Mouse (Mus musculus) E14TG2a.4 (cell line): ENCODE measurements at regions not wholly inside any gene's neighbourhood (a gene's known extent, or its start where the extent isn't known, plus 50 kb on each side); places are given as distances from the start of the nearest gene placed in this dataset.

Experiments used
- H3K27me3 ChIP-seq: 2 replicates; pipeline ENCODE4 v1.6.1; 2014; ENCODE audit warnings: low read length, control low read depth; ENCODE audit not compliant: insufficient read depth
- H3K36me3 ChIP-seq: 2 replicates; pipeline ENCODE4 v1.6.1; 2014; ENCODE audit warnings: low read length, control low read depth; ENCODE audit not compliant: insufficient read depth
- H3K4me1 ChIP-seq: replicated peaks from 2 replicates; pipeline ENCODE4 v1.6.1; 2014; ENCODE audit warnings: low read depth, low read length, control low read depth
- H3K4me3 ChIP-seq: replicated peaks from 2 replicates; pipeline ENCODE4 v1.5.1; 2014; ENCODE audit warnings: mild to moderate bottlenecking, low read length
- H3K9me3 ChIP-seq: 2 replicates; pipeline ENCODE4 v1.6.1; 2014; ENCODE audit warnings: low read length, control low read depth
- CTCF ChIP-seq: conservative IDR thresholded peaks from 2 replicates; pipeline ENCODE4 v1.5.1; 2014; ENCODE audit warnings: low read length
- NANOG ChIP-seq: IDR thresholded peaks from 2 replicates; pipeline ENCODE4 v1.6.1; 2014; ENCODE audit warnings: borderline replicate concordance, low read length, mixed read lengths
- POU5F1 ChIP-seq: IDR thresholded peaks from 2 replicates; pipeline ENCODE4 v1.6.1; 2014; ENCODE audit warnings: low read length, borderline replicate concordance

- Histone ChIP-seq H3K27me3 (no peaks in the 10 kb centered on the region), H3K4me3 (no peak overlapping the region), H3K36me3 (no peaks in the 10 kb centered on the region), H3K9me3 (no peaks in the 10 kb centered on the region), H3K4me1 (no peaks in the 10 kb centered on the region)
- TF ChIP-seq NANOG: no peak
- no peak for TF ChIP-seq POU5F1
- TF ChIP-seq CTCF: no peak
These were observed 1387.8 kb upstream of the Lrrc6 start for GRCm38 (mm10) chr15:67888548-67888947.

- no peaks in the 10 kb centered on the region for H3K4me1 ChIP-seq
- no peak for TF ChIP-seq POU5F1
- TF ChIP-seq NANOG: no peak
- no peak for TF ChIP-seq CTCF
- H3K27me3 ChIP-seq: no peaks in the 10 kb centered on the region
- no peaks in the 10 kb centered on the region for H3K9me3 ChIP-seq
- H3K36me3 ChIP-seq: no peaks in the 10 kb centered on the region
- H3K4me3 ChIP-seq: no peak overlapping the region
These were observed 1354.6 kb upstream of the Lrrc6 start for GRCm38 (mm10) chr15:67855291-67855690.

GRCm38 (mm10) chr15:67850118-67850517 lies 1349.4 kb upstream of the Lrrc6 start:
- Histone ChIP-seq H3K4me1 (no peaks in the 10 kb centered on the region), H3K9me3 (no peaks in the 10 kb centered on the region), H3K27me3 (no peaks in the 10 kb centered on the region), H3K36me3 (no peaks in the 10 kb centered on the region), H3K4me3 (no peak overlapping the region)
- TF ChIP-seq POU5F1 (no peak), CTCF (no peak), NANOG (no peak)

- TF ChIP-seq POU5F1: no peak
- H3K36me3 ChIP-seq: no peaks in the 10 kb centered on the region
- H3K27me3 ChIP-seq: no peaks in the 10 kb centered on the region
- H3K4me1 ChIP-seq: no peaks in the 10 kb centered on the region
- no peaks in the 10 kb centered on the region for H3K9me3 ChIP-seq
- no peak overlapping the region for H3K4me3 ChIP-seq
These were observed 1345.0 kb upstream of the Lrrc6 start for GRCm38 (mm10) chr15:67845707-67846106.

GRCm38 (mm10) chr15:67840671-67841070 lies 1340.0 kb upstream of the Lrrc6 start:
- no peaks in the 10 kb centered on the region for H3K9me3 ChIP-seq
- TF ChIP-seq CTCF: no peak
- no peak for TF ChIP-seq POU5F1
- TF ChIP-seq NANOG: no peak
- H3K4me3 ChIP-seq: no peak overlapping the region
- no peaks in the 10 kb centered on the region for H3K4me1 ChIP-seq
- H3K27me3 ChIP-seq: no peaks in the 10 kb centered on the region
- H3K36me3 ChIP-seq: no peaks in the 10 kb centered on the region

- no peak for TF ChIP-seq NANOG
- no peak for TF ChIP-seq POU5F1
- TF ChIP-seq CTCF: no peak
- Histone ChIP-seq H3K4me3 (no peak overlapping the region), H3K36me3 (no peaks in the 10 kb centered on the region), H3K4me1 (no peaks in the 10 kb centered on the region), H3K27me3 (no peaks in the 10 kb centered on the region), H3K9me3 (no peaks in the 10 kb centered on the region)
These were observed 1325.2 kb upstream of the Lrrc6 start for GRCm38 (mm10) chr15:67825796-67826484.

- H3K4me3 ChIP-seq: no peak overlapping the region
- H3K4me1 ChIP-seq: no peaks in the 10 kb centered on the region
- H3K27me3 ChIP-seq: no peaks in the 10 kb centered on the region
- H3K9me3 ChIP-seq: no peaks in the 10 kb centered on the region
- TF ChIP-seq POU5F1 (no peak), CTCF (no peak), NANOG (no peak)
- no peaks in the 10 kb centered on the region for H3K36me3 ChIP-seq
These were observed 1322.5 kb upstream of the Lrrc6 start for GRCm38 (mm10) chr15:67823226-67823625.

- Histone ChIP-seq H3K9me3 (no peaks in the 10 kb centered on the region), H3K27me3 (no peaks in the 10 kb centered on the region), H3K4me3 (no peak overlapping the region), H3K4me1 (no peaks in the 10 kb centered on the region), H3K36me3 (no peaks in the 10 kb centered on the region)
- TF ChIP-seq CTCF (no peak), NANOG (no peak), POU5F1 (no peak)
These were observed 1299.2 kb upstream of the Lrrc6 start for GRCm38 (mm10) chr15:67799871-67800270.

- no peaks in the 10 kb centered on the region for H3K9me3 ChIP-seq
- no peak overlapping the region for H3K4me3 ChIP-seq
- TF ChIP-seq POU5F1 (no peak), NANOG (no peak), CTCF (no peak)
- H3K36me3 ChIP-seq: no peaks in the 10 kb centered on the region
- H3K4me1 ChIP-seq: no peaks in the 10 kb centered on the region
- H3K27me3 ChIP-seq: no peaks in the 10 kb centered on the region
These were observed 1294.9 kb upstream of the Lrrc6 start for GRCm38 (mm10) chr15:67795578-67795977.
